Comparison of ENCODE assay signal across 31 mouse cellular contexts in the genomic region with DNA sequence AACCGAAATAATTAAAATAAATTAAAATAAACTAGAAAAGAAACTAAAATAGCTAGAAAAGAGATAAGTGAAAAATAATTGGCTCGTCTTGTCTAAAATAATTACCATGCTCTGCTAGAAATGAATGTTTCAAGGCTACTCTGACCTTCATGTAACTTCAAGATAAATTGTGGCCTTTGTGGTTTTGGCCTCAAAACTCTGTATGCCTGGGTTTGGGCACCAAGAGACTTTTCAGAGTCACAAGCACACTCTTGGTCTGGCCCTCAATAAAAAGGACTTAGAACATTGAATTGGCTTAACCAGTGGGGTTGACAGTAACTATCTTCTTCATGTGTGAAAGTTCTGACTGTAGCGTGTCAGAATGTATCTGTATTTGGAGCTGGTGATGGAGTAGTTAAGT.
"Had no signal": no experiment of that assay in that cellular context is flagged by ENCODE, and none has a peak within 500 bp of the region (broad histone marks: within the 10 kb centered on the region; RNA-seq: fewer than 3 reads in every experiment).

No protein-coding gene starts in this region.

- H3K4me2 ChIP-seq: limb, embryonic 12.5 days; limb, embryonic 13.5 days; limb, embryonic 15.5 days; liver, embryonic 11.5 days; liver, embryonic 12.5 days; liver, embryonic 13.5 days; liver, embryonic 15.5 days; lung, embryonic 14.5 days; lung, embryonic 15.5 days; midbrain, embryonic 12.5 days; midbrain, embryonic 13.5 days; midbrain, embryonic 15.5 days; neural tube, embryonic 12.5 days had no signal

- H3K4me1 ChIP-seq: limb, embryonic 10.5 days; limb, embryonic 12.5 days; limb, embryonic 13.5 days; limb, embryonic 15.5 days; lung, embryonic 15.5 days; midbrain, embryonic 10.5 days; midbrain, embryonic 12.5 days; midbrain, embryonic 13.5 days; midbrain, embryonic 15.5 days; neural tube, embryonic 12.5 days had no signal

- DNase-seq: left cerebral cortex, postnatal 4 days; liver; liver, embryonic 13.5 days; liver, postnatal 0 days; lung, adult 18-20 months; lung, adult 2 months; lung, embryonic 14.5 days; lung, postnatal 10 days; lung, postnatal 14 days; lung, postnatal 36 days; lung, postnatal 4 days; midbrain, embryonic 14.5 days had no signal

- H3K36me3 ChIP-seq: limb, embryonic 10.5 days; limb, embryonic 12.5 days; limb, embryonic 13.5 days; limb, embryonic 15.5 days; liver, embryonic 12.5 days; liver, embryonic 13.5 days; liver, embryonic 15.5 days; lung, embryonic 15.5 days; midbrain, embryonic 10.5 days; midbrain, embryonic 12.5 days; midbrain, embryonic 13.5 days; midbrain, embryonic 15.5 days; neural tube, embryonic 12.5 days had no signal

- H3K9ac ChIP-seq: limb, embryonic 12.5 days; limb, embryonic 13.5 days; limb, embryonic 15.5 days; liver, embryonic 12.5 days; liver, embryonic 13.5 days; liver, embryonic 14.5 days; liver, embryonic 15.5 days; liver, postnatal 0 days; lung, embryonic 14.5 days; lung, embryonic 15.5 days; midbrain, embryonic 12.5 days; midbrain, embryonic 13.5 days; midbrain, embryonic 15.5 days; neural tube, embryonic 12.5 days had no signal

- H3K4me3 ChIP-seq: left cerebral cortex, adult 2 months; limb, embryonic 10.5 days; limb, embryonic 12.5 days; limb, embryonic 13.5 days; limb, embryonic 15.5 days; liver, embryonic 12.5 days; liver, embryonic 13.5 days; liver, embryonic 15.5 days; lung, embryonic 15.5 days; midbrain, embryonic 10.5 days; midbrain, embryonic 12.5 days; midbrain, embryonic 13.5 days; midbrain, embryonic 15.5 days; myocyte; neural tube, embryonic 12.5 days had no signal

- H3K9me3 ChIP-seq: limb, embryonic 10.5 days; limb, embryonic 12.5 days; limb, embryonic 13.5 days; limb, embryonic 15.5 days; liver, embryonic 12.5 days; liver, embryonic 13.5 days; liver, embryonic 15.5 days; lung, embryonic 15.5 days; midbrain, embryonic 10.5 days; midbrain, embryonic 12.5 days; midbrain, embryonic 13.5 days; midbrain, embryonic 15.5 days; neural tube, embryonic 12.5 days had no signal

- H3K27ac ChIP-seq: left cerebral cortex, adult 2 months; limb, embryonic 10.5 days; limb, embryonic 12.5 days; limb, embryonic 13.5 days; limb, embryonic 15.5 days; liver, embryonic 12.5 days; liver, embryonic 13.5 days; liver, embryonic 14.5 days; liver, embryonic 15.5 days; lung, embryonic 15.5 days; macrophage; midbrain, embryonic 10.5 days; midbrain, embryonic 12.5 days; midbrain, embryonic 13.5 days; midbrain, embryonic 15.5 days; neural tube, embryonic 12.5 days had no signal

- ATAC-seq: liver, embryonic 12.5 days; liver, postnatal 0 days; lung, postnatal 0 days; midbrain, embryonic 13.5 days; midbrain, embryonic 15.5 days; midbrain, embryonic 16.5 days had no signal
